Mouse (Mus musculus): ENCODE measurements around the gene Kcnq1. TPM values are rescaled to one million over a fixed set of nuclear protein-coding genes. Genes with fewer than 3 reads are reported as not detected.

Kcnq1 gene
- polyA plus RNA-seq, 1 experiment: 26.7 TPM

- Histone ChIP-seq H3K4me1 (ENCODE audit: control insufficient read depth, insufficient read depth, low read length) (no peaks in the 10 kb centered on the region), H3K4me3 (replicated peaks; ENCODE audit: extremely low read depth, low read depth, low read length) (no peak overlapping the region)
- DNase-seq: no peak
- 89% methylated on average over 4 of the region's 4 CpGs for WGBS
- no peak for TF ChIP-seq POLR2A (IDR thresholded peaks at IDR 0.05; ENCODE audit: borderline replicate concordance, extremely low read depth, low read depth, low read length)
- TF ChIP-seq CTCF (IDR thresholded peaks at IDR 0.05; ENCODE audit: insufficient read depth, low read length): no peak
Measured at GRCm38 (mm10) chr7:143419585-143420160, 313.5 kb downstream of the Kcnq1 start.

- WGBS: 64% methylated on average over 23 of the region's 23 CpGs
- TF ChIP-seq POLR2A (IDR thresholded peaks at IDR 0.05; ENCODE audit: borderline replicate concordance, extremely low read depth, low read depth, low read length) (no peak), CTCF (IDR thresholded peaks at IDR 0.05; ENCODE audit: insufficient read depth, low read length) (no peak)
- DNase-seq: no peak
- no peaks in the 10 kb centered on the region for H3K4me1 ChIP-seq (ENCODE audit: control insufficient read depth, insufficient read depth, low read length)
- no peak overlapping the region for H3K4me3 ChIP-seq (replicated peaks; ENCODE audit: extremely low read depth, low read depth, low read length)
Measured at GRCm38 (mm10) chr7:143428142-143428813, 322.1 kb downstream of the Kcnq1 start.

DNA sequence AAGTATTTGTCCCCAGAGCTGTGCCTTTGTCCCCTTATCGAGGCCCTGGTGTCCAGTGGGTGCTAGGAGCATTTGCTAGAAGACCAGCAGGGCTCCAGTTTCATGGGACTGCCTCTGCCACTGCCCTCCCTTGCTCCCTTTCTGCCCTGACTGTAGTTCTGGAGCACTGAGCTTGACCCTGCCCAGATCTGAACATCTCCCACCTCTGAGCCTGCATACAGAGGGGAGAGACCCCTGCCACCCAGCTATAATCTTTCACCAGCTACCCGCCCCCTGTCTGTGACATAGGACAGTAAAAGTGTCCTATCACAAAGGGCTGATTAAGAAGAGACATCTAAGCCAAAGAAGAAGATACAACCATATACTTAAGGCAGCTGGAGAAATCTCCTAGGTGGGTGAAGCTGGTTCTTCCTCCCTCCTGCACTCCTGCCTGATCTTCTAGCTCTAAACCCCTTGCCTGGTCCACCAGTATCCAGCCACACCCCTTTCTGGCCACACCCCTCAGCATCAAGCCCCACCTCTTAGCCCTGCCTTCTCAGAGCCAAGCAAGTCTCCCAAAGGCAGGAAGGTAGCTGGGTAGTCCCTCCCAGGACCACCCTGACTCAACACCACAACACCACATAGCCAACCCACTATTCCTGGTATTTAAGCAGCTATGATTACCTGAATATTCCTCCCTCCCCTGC is 322.8 kb downstream of the Kcnq1 start:
- TF ChIP-seq POLR2A (IDR thresholded peaks at IDR 0.05; ENCODE audit: borderline replicate concordance, extremely low read depth, low read depth, low read length) (no peak), CTCF (IDR thresholded peaks at IDR 0.05; ENCODE audit: insufficient read depth, low read length) (no peak)
- H3K4me3 ChIP-seq (replicated peaks; ENCODE audit: extremely low read depth, low read depth, low read length): no peak overlapping the region
- WGBS: 70% methylated on average over 2 of the region's 2 CpGs
- no peak for DNase-seq
- H3K4me1 ChIP-seq (ENCODE audit: control insufficient read depth, insufficient read depth, low read length): no peaks in the 10 kb centered on the region

- no peak for DNase-seq
- TF ChIP-seq POLR2A (IDR thresholded peaks at IDR 0.05; ENCODE audit: borderline replicate concordance, extremely low read depth, low read depth, low read length) (no peak), CTCF (IDR thresholded peaks at IDR 0.05; ENCODE audit: insufficient read depth, low read length) (no peak)
Measured at GRCm38 (mm10) chr7:143432631-143433030, 326.5 kb downstream of the Kcnq1 start.

GRCm38 (mm10) chr7:143433331-143433730 is 327.2 kb downstream of the Kcnq1 start:
- no peak for TF ChIP-seq CTCF (IDR thresholded peaks at IDR 0.05; ENCODE audit: insufficient read depth, low read length)
- no peak overlapping the region for H3K4me3 ChIP-seq (replicated peaks; ENCODE audit: extremely low read depth, low read depth, low read length)
- H3K4me1 ChIP-seq (ENCODE audit: control insufficient read depth, insufficient read depth, low read length): no peaks in the 10 kb centered on the region
- 78% methylated on average over 7 of the region's 7 CpGs for WGBS
- DNase-seq: no peak

More at GRCm38 (mm10) chr7:143432631-143433030, 326.5 kb downstream of the Kcnq1 start:
- WGBS: 74% methylated on average over 1 of the region's 1 CpGs
- H3K4me3 ChIP-seq (replicated peaks; ENCODE audit: extremely low read depth, low read depth, low read length): no peak overlapping the region
- H3K4me1 ChIP-seq (ENCODE audit: control insufficient read depth, insufficient read depth, low read length): no peaks in the 10 kb centered on the region

- no peak for DNase-seq
- H3K4me3 ChIP-seq (replicated peaks; ENCODE audit: extremely low read depth, low read depth, low read length): no peak overlapping the region
Measured at GRCm38 (mm10) chr7:143437231-143437893, 331.2 kb downstream of the Kcnq1 start.

GRCm38 (mm10) chr7:143437894-143438581 is 331.9 kb downstream of the Kcnq1 start:
- DNase-seq: no peak
- Histone ChIP-seq H3K4me1 (ENCODE audit: control insufficient read depth, insufficient read depth, low read length) (no peaks in the 10 kb centered on the region), H3K4me3 (replicated peaks; ENCODE audit: extremely low read depth, low read depth, low read length) (peak overlapping the region; percentile 18)
- TF ChIP-seq CTCF (IDR thresholded peaks at IDR 0.05; ENCODE audit: insufficient read depth, low read length): no peak
- TF ChIP-seq POLR2A (IDR thresholded peaks at IDR 0.05; ENCODE audit: borderline replicate concordance, extremely low read depth, low read depth, low read length): no peak
- 7% methylated on average over 61 of the region's 63 CpGs for WGBS

More at GRCm38 (mm10) chr7:143437231-143437893, 331.2 kb downstream of the Kcnq1 start:
- WGBS: 40% methylated on average over 18 of the region's 18 CpGs
- H3K4me1 ChIP-seq (ENCODE audit: control insufficient read depth, insufficient read depth, low read length): no peaks in the 10 kb centered on the region
- TF ChIP-seq POLR2A (IDR thresholded peaks at IDR 0.05; ENCODE audit: borderline replicate concordance, extremely low read depth, low read depth, low read length) (no peak), CTCF (IDR thresholded peaks at IDR 0.05; ENCODE audit: insufficient read depth, low read length) (no peak)

GRCm38 (mm10) chr7:143438965-143439364 is 332.8 kb downstream of the Kcnq1 start:
- no peak for TF ChIP-seq CTCF (IDR thresholded peaks at IDR 0.05; ENCODE audit: insufficient read depth, low read length)
- no peak for TF ChIP-seq POLR2A (IDR thresholded peaks at IDR 0.05; ENCODE audit: borderline replicate concordance, extremely low read depth, low read depth, low read length)
- Histone ChIP-seq H3K4me3 (replicated peaks; ENCODE audit: extremely low read depth, low read depth, low read length) (no peak overlapping the region), H3K4me1 (ENCODE audit: control insufficient read depth, insufficient read depth, low read length) (no peaks in the 10 kb centered on the region)
- 90% methylated on average over 1 of the region's 1 CpGs for WGBS
- DNase-seq: no peak

DNA sequence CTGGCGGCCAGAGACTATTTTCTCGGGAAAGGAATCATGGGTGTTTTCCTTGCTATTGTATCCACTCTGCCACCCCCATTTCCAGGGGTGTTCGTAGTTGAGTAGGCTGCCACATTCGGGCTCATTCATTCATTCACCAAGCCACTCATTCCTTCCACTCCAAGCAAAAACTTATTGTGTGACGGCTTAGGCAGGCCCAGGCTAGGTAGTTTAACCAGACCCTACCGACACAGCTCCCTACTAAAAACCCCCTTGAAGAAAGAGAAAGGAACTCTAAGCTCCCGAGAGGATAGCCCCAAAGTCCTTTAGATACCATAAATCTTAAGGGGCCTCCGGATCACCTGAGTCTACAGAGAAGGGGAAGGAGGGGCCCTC is 338.4 kb downstream of the Kcnq1 start:
- DNase-seq: no peak
- Histone ChIP-seq H3K4me3 (replicated peaks; ENCODE audit: extremely low read depth, low read depth, low read length) (no peak overlapping the region), H3K4me1 (ENCODE audit: control insufficient read depth, insufficient read depth, low read length) (no peaks in the 10 kb centered on the region)
- no peak for TF ChIP-seq CTCF (IDR thresholded peaks at IDR 0.05; ENCODE audit: insufficient read depth, low read length)
- no peak for TF ChIP-seq POLR2A (IDR thresholded peaks at IDR 0.05; ENCODE audit: borderline replicate concordance, extremely low read depth, low read depth, low read length)
- WGBS: 71% methylated on average over 8 of the region's 8 CpGs
